Mouse (Mus musculus) ES-E14 (cell line): ENCODE measurements around the gene Tsr3.

ENCODE experiments used
- CHD2 ChIP-seq: IDR thresholded peaks from 2 replicates; pipeline ENCODE4 v1.6.1; 2014; ENCODE audit warnings: mild to moderate bottlenecking, low read depth, low read length, inconsistent platforms
- MAFK ChIP-seq: IDR thresholded peaks from 2 replicates; pipeline ENCODE4 v1.6.1; 2014; ENCODE audit warnings: mild to moderate bottlenecking, low read depth, low read length, inconsistent platforms; ENCODE audit not compliant: insufficient read depth

DNA sequence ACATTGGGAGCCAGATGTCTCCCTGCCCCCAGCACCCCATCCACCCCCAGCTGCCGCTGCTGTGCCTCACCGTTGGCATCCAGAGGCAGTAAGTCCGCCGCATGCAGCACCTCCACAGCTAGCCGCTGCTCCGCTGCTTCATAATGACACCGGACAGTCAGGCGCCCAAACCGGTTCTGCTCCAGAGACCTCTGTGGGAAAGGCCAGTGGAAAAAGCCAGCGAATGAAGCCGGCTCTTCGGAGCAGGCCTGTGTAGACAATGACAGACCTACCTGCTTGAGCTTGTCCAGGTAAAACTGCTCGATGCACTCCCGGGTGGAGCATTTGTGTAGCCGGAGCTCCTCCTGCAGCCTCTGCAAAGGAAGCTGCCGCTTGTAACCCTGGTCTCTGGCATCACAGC is 4.3 kb downstream of the Tsr3 start:
- TF ChIP-seq CHD2 (no peak), MAFK (no peak)
